Mouse (Mus musculus): ENCODE data around the gene Rprd1b.

Gene Rprd1b

DNA sequence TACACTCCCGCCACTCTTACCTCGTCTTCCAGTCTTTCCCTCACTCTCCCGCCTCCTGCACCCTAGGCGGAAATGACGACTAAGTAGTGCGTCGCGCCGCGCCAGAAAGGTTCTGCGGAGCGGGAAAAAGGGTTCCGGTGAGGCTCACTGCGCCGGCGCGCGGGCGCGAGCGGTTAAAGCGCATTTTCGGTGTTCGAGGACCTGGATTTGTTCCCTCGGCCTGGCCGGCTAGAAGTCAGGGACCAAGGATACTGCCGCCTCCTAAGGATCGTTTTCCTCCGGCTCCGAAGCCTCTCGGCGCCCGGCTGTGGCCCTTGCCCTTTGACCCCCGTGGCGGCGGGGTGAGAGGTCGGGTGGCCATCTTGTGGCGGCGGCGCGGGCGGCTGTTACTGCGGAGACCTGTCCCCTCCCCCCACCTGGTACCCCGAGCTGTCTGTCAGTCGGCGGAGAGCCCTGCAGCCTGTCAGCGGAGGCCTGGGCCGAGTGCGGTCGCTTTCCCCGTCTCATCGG is at the start of gene Rprd1b, which contains the start of gene Tti1:
Rprd1b (plus strand) TSS at position 144 of the 510 bp plus-strand sequence.
Tti1 (minus strand) TSS at position 80 of the 510 bp plus-strand sequence.
- DNase-seq (ENCODE audit: low spot score in 2 of 2), result peak; percentile 90 to 95

DNA sequence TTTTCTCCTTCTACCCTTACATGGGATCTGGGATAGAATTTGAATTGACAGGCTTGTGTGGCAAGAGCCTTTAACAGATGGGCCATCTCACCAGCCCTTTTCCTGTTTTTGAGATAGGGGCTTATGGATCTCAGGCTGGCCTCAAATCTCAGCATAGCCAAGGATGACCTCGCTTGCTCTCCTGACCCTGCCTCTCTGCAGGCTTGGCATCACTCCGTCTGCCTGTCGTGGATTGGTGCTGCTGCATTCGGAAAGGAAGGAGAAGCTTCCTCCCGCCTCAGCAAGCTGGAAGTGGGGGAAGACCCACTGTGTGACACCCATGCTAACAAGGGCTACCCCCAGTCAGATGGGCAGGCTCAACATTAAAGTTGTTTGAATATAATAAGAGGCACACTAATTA is 49.1 kb upstream of the Rprd1b start:
- no peak for DNase-seq (ENCODE audit: low spot score in 2 of 2)

DNA sequence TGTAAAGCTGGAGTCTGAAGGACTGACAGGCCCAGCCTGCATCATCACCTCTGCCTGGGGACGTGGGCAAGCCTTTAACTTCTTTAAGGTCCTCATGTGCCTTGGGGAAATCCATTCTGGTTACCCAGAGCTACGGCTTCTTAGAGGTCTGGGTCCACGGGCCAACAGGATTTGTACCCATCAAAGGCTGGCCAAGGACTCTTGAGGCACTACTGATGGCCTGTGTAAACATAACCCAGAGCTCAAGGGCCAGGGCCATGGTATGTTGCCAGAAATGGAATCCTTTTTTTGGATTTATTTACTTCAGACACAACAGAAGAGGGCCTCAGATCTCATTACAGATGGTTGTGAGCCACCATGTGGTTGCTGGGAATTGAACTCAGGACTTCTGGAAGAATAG is 45.6 kb upstream of the Rprd1b start:
- no peak for DNase-seq (ENCODE audit: low spot score in 2 of 2)

DNA sequence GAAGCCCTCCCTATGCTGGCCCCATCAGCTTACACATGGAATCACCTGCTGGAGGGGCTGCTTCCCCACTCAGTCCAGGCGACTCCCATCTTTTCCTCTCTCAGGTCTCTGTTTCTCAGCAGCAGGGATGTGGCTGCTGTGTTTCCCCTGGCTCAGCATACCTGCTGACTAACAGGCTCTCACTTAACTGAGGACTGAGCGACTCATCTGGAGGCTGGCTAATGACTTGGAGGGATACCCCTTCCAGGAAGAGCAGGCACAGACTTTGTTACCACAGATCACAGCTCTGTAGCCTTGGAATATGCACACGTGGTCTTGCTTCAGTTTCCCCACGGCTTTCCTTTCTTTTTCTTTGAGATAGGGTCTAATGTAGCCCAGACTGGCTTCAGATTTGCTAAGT is 45.0 kb upstream of the Rprd1b start:
- DNase-seq (ENCODE audit: low spot score in 2 of 2), result no peak

DNA sequence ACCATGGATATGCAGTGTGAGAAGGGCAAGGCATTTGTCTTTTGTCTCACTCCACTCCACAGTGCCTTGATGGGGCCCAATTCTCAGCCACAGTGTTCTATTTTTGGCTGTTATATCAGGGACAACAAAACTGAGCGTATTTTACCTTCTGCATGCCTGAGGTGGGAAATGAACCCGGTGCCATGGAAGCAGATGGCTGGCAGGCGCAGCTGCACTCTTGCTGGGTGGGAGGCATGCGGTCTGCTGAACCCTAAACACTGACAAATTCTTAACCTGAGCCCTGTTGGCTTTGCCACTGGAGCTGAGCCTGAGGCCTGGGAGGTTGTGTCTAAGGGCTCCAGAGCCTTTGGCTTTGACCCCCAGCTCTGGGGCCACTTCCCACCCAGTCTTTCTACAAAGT is 42.7 kb upstream of the Rprd1b start:
- DNase-seq (ENCODE audit: low spot score in 2 of 2), result no peak

DNA sequence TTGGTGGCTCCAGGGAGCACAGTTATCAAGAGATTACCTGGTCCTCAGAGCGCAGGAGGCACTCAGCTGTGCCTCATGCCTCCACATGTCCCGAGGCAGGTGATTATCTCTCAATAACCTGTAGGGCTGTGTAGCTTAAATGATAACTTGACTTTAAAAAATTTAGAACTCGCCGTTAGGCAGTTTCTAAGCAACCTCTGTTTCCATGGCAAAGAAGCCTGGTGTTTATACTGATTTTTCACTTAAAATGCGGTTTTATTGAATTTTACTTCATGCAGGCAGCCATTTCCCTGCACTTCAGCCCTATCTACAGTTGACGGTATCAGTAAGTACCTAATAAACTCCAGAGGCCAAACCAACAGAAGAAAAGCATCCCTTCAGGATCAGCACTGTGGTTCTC is 42.1 kb upstream of the Rprd1b start:
- no peak for DNase-seq (ENCODE audit: low spot score in 2 of 2)

DNA sequence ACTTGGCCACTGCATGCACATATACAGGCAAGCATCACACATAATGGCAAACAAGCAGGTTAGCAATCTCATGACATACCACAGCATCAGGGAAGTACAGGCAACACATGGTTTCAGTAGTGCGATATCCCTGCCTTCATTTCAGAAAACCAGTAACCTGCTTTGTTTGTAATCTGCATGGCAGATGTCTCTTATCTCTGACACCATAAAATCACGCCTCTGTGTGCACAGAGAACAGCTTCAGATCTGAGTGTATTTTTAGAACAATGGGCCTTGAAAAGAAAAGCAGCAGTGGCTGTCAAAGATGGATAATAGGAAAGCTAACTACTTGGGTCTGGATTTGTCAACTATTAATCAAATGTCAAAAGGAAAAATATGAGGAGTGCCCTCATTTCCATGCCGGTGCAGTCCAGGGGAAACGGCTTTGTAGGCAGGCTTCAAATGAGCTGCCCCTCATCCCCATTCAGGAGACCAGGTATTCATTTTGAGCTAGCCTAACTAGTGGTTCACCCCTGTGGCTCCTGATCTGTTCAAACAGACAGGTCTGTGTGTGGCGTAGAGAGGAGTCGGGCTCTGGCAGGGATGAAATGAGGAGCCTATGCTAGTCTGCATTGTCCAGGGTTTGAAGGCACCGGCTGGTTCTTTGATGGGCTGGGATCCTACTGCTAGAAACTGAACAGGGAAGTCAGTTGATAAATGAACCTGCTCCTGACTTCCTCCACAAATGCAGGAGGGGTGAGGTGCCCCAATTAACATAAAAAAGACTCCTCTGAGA is 39.7 kb upstream of the Rprd1b start:
- DNase-seq (ENCODE audit: low spot score in 2 of 2), result no peak

DNA sequence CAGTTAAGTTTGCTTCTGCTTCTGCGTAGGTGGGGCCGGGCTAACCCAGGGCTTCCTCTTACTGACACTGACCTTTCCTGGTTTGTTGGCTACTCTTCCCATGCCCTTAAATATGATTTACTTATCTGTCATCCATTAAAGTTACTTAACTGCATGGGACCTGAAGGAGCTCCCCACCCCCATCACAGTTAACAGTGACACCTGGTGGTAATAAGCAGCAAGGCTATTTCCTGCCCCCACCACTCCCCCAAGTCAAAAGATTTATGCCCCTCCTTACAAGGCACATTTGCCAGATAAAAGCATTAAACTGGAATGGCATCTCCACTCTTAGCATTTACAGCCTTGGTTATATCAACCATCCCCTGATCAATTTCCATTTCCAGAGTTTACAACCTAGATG is 38.4 kb upstream of the Rprd1b start:
- no peak for DNase-seq (ENCODE audit: low spot score in 2 of 2)

DNA sequence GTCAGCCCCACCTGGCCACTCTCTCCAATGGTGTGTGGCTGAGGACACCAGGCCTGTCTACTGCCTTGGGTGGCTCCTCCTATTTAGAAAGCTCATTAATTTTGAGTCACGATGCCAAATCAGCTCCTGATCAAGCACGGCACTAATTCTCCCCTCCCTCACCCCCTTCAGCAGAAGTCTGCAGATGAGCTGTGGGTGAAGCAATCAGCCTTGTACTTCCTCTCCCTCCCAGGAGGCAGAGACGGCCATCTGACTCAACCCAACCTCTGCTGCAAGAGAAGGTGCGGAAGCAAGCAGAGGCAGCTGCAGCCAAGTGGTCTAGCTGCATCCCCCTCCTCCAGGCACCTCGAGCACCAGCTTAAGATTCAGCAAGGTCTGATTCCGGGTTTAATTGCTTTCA is 37.3 kb upstream of the Rprd1b start:
- no peak for DNase-seq (ENCODE audit: low spot score in 2 of 2)

DNA sequence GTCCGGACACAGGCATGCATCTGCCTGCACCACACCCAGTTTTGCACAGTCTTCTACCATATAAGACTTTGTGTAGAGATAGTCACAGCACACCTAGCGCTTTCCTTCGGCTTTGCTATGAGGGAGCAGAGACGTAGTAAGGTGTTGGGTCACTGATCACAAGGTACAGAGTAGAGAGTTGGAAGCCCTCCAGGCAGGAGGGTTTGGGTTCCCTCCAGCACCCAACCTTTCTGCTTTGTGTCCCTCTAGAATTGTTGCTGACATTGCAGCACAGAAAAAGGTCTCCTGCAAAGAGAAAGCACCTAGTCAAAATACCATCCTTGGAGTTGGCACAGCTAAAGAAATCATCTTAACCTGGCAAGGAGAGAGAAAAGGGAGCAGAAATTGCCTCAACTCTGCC is 35.8 kb upstream of the Rprd1b start:
- DNase-seq (ENCODE audit: low spot score in 2 of 2), result no peak

DNA sequence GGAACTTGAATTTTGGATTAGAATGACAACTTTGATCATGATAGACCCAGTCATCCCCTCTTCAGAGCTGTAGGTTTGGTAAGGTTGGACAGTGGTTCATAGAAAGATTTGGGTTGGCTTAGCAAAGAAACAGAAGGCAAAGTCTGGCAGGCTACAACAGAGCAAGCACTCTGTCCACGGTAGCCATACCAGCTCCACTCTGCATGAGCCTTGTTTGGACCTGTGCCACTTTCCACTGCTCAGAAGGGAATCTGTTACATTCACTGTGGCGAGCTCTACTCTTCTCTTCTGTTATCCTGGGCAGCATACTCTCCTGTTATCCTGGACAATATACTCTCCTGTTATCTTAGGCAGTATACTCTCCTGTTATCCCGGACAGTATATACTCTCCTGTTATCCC is 29.5 kb upstream of the Rprd1b start:
- DNase-seq (ENCODE audit: low spot score in 2 of 2), result no peak

DNA sequence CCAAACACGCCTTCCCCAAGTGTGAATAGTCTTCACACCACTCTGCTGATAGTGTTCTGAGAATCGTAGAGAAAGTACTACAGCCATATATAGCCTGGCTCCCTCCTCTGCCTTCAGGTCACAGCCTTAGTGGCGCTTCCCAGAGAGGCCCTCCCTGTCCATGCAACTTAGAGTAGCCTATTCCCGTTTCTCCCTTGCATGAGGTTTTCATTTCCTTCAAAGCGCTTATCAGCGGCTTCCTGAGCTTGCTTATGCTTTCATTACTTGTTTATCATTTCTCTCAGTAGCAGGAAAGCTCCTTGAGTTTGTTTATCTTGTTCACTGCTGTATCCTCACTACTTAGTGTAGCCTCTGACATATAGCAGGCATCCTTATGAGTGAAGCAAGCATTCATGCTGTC is 23.7 kb upstream of the Rprd1b start:
- DNase-seq (ENCODE audit: low spot score in 2 of 2), result no peak

DNA sequence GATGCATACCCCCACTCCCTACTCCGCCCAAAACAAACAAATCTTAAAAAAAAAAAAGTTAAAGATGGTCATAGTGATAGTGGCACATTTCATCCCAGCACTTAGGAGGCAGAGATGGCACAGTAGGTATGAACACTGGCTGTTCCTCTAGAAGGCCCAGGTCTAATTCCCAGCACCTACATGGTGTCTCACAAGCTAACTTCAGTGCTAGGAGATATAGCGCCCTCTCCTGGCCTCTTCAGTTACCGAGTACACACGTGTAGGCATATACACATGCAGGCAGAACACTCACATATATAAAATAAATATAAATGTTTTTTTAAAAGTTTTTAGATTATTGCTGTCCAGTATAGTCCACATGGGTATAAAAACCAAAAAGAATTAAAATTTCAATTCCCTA is 22.7 kb upstream of the Rprd1b start:
- no peak for DNase-seq (ENCODE audit: low spot score in 2 of 2)

DNA sequence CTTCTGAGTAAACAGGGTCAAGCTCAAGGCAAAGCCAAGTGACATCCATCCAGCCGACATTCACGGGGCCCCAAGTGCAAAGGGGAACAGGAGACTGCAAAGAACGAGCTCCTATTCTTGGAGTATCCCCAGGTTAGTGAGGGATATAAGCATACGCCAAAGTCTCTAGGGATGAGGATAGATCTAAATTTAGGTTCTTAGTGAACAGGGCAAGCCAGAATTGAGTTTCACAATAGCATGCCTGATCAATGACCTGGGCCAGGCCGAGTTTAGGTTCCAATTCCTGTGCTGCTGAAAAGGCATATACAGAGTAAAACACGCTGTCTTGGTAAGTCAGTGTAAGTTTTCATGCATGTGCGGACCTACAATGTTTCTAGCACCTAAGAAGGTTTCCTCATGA is 18.9 kb upstream of the Rprd1b start:
- DNase-seq (ENCODE audit: low spot score in 2 of 2), result no peak

DNA sequence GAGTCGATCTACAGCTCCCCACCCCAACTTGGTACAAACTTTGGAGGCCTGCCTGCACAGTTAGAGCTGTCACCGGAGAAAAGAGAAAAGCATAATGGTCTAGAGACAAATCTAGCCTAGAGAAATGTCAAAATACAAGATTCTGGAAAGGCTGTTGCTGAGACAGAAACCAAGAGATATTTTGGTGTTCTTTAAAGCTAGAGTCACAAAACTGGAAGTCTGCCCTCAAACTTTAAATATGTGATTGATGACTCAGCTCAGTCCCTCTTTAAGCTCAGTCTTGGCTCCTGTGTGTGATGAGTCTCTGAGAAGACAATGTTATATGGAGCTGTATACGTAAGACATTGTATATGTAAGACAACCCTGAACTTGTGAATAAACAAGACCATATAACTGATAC is 15.7 kb upstream of the Rprd1b start:
- no peak for DNase-seq (ENCODE audit: low spot score in 2 of 2)

DNA sequence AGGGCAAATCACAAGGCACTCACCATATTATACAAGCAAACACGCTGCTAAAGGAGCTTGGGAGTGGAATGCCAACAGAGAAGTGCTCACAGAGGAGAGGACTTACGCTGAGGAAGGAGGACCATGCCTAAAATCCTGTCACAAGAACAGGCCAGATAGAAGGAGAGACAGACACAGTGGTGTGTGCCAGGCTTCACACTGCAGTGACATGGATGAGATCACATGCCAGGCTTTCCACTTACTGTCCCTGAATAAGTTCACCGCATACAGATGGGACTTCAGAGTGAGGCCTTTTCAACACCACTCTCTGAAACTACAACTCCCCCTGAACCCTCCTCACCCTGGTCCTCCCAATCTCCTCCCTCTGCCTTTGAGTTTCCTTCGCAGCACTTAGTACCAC is 11.0 kb upstream of the Rprd1b start:
- no peak for DNase-seq (ENCODE audit: low spot score in 2 of 2)

DNA sequence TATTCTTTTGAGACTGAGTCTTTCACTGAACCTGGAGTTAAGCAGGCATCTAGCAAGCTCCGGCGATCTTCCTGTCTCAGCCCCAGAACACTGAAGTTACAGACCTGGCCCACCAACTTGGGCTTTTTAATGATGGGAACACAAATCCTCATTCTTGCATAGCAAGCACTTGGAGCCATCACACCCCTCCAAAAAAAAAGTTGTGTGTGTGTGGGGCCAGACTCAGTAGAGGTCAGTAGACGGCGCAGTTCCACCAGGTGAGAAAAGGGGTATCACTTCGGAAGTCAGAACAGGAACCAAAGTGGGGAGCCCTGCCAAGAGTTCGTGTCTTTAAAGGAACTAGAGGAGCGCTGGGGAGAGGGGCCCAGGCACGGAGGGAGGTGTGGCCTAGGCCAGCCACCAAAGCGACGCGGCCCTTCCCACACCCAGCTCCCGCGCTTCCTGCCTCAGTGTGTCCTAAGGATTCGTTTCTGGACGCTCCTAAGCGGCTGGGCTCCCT is 393 bp upstream of the Rprd1b start:
- DNase-seq (ENCODE audit: low spot score in 2 of 2), result no peak

DNA sequence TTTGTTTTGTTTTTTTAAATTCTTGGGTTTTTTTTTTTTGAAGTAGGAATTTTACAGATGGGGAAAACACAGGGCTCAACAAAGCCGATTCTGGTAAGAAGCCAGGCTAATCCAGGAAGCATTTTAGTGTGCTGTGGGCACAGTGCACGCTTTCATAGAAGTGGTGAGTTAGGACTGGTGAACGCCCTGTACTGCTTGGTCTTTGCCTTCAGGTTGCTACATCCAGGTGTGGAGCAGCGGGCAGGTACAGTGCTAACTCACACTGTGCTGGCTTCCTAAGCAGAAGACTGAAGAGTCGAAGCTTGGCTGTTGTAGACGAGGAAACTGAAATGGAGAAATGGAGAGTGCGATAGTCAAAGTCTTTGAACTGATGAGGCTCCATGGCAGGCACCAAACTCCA is 1.7 kb downstream of the Rprd1b start:
- DNase-seq (ENCODE audit: low spot score in 2 of 2), result no peak

DNA sequence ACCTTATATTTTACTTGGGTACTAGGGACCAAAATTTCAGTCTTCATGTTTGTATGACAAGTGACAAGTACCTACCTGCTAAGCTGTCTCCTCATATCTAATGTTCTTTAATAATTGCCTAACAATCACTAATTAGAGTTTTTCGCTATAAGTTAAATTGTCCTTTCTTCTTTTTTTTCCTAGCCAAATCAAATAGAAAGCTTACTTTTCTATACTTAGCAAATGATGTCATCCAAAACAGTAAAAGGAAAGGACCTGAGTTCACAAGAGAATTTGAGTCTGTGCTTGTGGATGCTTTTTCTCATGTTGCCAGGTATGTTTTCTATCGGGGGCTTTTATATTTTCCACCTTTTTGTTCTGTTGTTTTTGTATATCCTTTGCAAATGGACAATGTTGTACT is 7.5 kb downstream of the Rprd1b start:
- DNase-seq (ENCODE audit: low spot score in 2 of 2), result no peak

DNA sequence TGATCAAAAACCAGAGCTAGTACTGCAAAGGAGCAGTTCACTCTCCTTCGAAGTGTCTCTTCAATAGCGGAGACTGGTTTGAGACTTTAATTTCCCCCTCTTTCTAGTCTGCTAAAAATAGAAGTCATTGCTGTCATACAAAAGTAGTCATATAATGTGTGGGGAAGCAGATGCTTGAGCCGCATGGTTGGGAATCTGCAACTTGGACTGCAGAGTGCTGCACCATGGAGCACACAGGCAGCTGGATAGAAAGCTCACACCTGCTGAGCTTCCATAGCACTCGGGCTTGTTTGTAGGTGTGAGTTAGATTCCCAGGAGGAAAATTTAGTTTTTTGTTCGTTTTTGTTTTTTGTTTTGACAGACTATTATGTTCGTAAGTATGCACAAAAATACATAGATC is 8.1 kb downstream of the Rprd1b start:
- no peak for DNase-seq (ENCODE audit: low spot score in 2 of 2)

DNA sequence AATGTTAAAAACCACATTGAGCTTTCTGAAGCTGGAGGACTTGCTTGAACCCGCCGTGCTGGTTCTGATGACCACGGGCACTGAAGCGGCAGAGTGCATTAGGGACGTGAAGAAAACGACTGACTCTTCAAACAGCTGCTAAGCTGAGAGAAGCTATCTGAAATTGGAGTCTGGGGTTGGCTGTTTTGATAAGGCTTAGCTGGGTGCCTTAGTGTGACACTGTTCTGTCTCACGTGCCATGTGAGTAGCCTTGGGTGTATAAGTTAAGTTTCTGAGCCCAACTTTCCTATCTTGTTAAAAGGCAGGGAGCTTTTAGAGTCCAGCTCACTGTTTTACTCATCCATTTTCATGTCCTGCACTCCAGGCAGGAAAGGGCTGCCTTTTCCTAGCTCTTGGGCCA is 8.7 kb downstream of the Rprd1b start:
- DNase-seq (ENCODE audit: low spot score in 2 of 2), result no peak

DNA sequence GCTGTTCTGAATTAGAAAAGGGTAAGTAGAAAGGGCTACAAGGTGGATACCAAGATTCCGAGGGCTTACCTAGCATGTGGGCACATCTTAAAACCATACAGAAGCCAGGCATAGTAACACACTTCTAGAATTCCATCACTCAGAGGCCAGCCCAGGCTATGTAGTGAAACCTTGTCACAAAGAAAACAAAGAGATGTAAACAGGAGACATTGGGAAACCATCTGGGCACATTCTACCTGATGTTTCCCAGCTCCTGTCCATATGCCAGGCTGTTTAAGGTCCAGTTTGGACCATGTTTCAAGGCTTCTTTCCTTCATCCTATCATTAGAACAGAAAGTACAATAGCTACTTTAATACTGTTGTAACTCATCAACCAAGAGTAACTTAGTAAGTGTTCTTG is 9.3 kb downstream of the Rprd1b start:
- no peak for DNase-seq (ENCODE audit: low spot score in 2 of 2)

DNA sequence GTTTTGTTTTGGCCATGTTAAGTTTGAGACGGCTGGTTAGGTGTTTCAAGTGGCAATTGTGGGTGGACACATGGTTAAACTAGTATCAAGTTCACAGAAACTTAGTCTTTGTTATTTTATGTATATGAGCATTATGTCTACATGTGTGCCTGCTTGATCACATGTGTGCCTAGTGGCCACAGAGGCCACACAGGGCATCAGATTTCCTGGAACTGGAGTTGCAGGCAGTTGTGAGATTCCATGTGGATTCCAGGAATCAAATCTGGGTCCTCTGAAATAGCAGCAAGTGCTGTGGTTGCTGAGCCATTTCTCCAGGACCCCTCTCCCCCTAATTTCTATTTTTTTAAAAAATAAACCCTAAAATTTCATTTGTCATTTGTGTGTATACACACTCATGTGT is 11.4 kb downstream of the Rprd1b start:
- no peak for DNase-seq (ENCODE audit: low spot score in 2 of 2)

DNA sequence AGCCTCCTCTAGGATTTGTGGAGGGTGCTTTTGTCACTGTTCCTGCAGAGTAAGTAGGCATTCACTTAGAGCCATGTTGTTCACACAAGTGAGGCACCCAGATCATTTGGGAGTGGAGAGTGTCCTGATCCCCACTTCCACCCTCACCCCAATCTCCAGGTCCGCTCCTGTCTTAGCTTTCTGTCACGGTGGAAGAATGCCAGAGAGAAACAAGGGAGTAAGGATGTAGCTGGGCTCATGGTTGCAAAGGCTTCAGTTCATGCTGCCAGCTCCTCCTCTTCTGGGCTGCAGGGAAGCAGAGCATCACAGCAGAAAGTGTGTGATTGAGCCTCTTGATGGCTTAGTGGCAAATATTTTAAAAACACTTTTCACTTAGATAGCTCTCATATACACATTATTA is 12.1 kb downstream of the Rprd1b start:
- DNase-seq (ENCODE audit: low spot score in 2 of 2), result no peak
